Mouse (Mus musculus): ENCODE results near the gene Dab2ip.

Dab2ip gene

DNA sequence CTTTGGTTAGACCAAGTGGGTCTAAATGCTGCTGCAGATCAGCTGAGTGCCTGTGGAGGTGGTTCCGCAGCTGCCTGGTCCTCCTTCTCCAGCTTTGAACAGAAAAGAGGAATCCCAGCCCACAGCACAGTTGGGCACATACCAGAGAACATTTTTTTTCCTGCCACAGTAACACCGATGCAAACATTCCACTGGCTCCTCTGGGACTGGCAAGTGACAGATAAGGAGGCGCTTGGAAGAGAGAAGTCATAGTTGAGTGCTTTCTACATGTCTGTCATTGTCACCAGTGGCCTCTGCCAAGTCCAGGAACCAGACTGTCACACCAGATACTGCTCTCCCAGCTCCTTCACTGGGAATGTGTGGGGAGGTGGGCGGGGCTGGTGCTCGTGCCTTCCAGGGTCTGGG, 217.6 kb downstream of the Dab2ip start:
- POLR2A ChIA-PET, result no interaction called here
- CTCF ChIA-PET, result interaction anchor here in 1 of 4 experiments (0.6 kb wide), 1 partner anchor 54 kb away, joined by 3 read pairs; no protein-coding TSS in a partner anchor

DNA sequence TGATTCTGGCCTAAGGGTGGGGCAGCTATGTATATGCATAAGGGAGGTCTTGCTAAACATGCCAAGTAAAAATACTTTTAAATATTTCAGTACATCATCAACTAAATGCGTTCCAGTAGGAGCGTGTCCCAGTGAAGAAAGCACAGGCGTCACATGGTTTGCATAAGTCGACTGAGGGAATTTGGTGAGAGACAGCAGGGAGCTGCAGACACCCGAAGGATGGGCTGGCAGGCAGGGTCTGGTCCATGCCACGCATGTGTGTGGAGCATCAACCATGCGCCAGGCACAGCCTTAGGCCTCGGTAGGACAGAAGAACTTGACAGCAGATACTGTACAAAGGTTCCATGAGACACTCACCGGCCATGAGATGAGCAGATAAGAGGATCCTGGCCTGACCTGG, 218.9 kb downstream of the Dab2ip start:
- CTCF ChIA-PET, result no interaction called here
- POLR2A ChIA-PET, result interaction anchor here in 1 of 4 experiments (0.6 kb wide), 1 partner anchor 19 kb away, joined by 3 read pairs; no protein-coding TSS in a partner anchor

DNA sequence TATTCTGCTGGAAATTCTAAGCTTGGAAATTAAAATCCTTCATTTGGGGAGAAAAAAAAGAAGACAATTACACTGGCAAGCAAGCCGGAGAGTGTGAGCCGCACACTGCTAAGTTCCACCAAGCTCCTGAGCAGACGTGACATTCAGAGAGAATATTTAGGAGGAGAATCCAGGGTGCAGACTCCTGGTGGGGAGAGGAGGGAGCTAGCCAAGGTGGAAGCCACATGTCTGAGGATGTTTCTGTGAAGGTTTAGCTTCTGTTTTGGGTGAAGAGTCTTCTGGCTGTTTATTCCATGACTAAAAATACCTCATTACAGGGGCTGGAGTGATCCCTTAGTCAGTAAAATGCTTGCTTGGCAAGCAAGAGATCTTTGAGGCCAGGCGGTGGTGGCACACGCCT, 221.2 kb downstream of the Dab2ip start:
- POLR2A ChIA-PET, result interaction anchor here in 1 of 4 experiments (0.6 kb wide), 1 partner anchor 301 kb away, joined by 3 read pairs; no protein-coding TSS in a partner anchor
- CTCF ChIA-PET, result interaction anchor here in 1 of 4 experiments (0.9 kb wide), 1 partner anchor 13 kb away, joined by 3 read pairs; no protein-coding TSS in a partner anchor
